Mouse (Mus musculus) ES-Bruce4 (cell line): ENCODE data around the gene Smyd1.

Source experiments
- CTCF ChIP-seq: IDR thresholded peaks from one replicate; pipeline ENCODE4 v1.8.1; 2011; ENCODE audit warnings: low read depth, low read length
- POLR2A ChIP-seq: IDR thresholded peaks from one replicate; pipeline ENCODE4 v1.8.1; 2011; ENCODE audit warnings: low read length; ENCODE audit not compliant: insufficient read depth

DNA sequence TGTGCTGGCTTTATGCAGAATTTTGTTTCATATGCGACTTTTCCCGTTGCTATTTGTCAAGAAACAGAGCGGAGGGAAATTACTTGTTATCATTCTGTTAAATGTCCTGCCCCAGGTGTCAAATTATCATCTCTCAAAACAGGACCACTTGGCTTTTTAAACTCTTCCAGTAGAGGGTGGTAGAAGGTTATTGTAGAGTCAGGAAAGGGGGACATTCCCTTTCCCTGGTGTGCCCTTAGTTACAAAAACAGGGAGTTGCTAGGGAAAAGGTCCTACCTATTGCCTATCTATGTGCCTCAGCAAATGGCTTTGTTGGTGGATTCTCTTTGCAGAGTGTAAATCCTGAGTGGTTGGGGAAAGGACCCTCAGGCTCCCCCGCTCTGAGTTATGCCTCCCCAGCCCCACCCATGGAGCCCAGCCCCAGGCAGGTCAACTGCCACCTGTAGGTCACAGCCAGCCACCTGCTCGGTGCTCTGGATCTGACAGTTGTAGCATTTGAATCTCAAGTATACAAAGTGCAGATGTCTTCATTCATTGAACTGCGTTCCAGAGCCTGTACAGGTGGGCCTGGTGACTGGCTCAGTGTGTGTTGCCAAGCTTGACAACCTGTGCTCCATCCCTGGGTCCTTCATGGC, 19.8 kb downstream of the Smyd1 start:
- peak; percentile 8 for TF ChIP-seq CTCF
- no peak for TF ChIP-seq POLR2A
